Mouse (Mus musculus): ENCODE results near the gene Fbxl17.

Gene Fbxl17

GRCm38 (mm10) chr17:63499636-63500155 lies at the start of gene Fbxl17:
Fbxl17 (minus strand) TSS chr17:63500017.
- peak; percentile 31 to 61 for DNase-seq (ENCODE audit: low spot score in 2 of 2)

GRCm38 (mm10) chr17:63547465-63547864 lies 47.6 kb upstream of the Fbxl17 start:
- peak in 1 of 2 experiments; percentile 9 for DNase-seq (ENCODE audit: low spot score in 2 of 2)

- DNase-seq (ENCODE audit: low spot score in 2 of 2), result no peak
Observed at GRCm38 (mm10) chr17:63534576-63535265, 34.9 kb upstream of the Fbxl17 start.

GRCm38 (mm10) chr17:63533074-63533836 lies 33.4 kb upstream of the Fbxl17 start:
- no peak for DNase-seq (ENCODE audit: low spot score in 2 of 2)

GRCm38 (mm10) chr17:63529476-63529875 lies 29.7 kb upstream of the Fbxl17 start:
- DNase-seq (ENCODE audit: low spot score in 2 of 2), result no peak

- no peak for DNase-seq (ENCODE audit: low spot score in 2 of 2)
Observed at GRCm38 (mm10) chr17:63520691-63521090, 20.9 kb upstream of the Fbxl17 start.

GRCm38 (mm10) chr17:63510451-63510850 lies 10.6 kb upstream of the Fbxl17 start:
- no peak for DNase-seq (ENCODE audit: low spot score in 2 of 2)

GRCm38 (mm10) chr17:63501091-63501490 lies 1.3 kb upstream of the Fbxl17 start:
- DNase-seq (ENCODE audit: low spot score in 2 of 2), result no peak

GRCm38 (mm10) chr17:63500156-63500834 lies 478 bp upstream of the Fbxl17 start:
- DNase-seq (ENCODE audit: low spot score in 2 of 2), result peak; percentile 46 to 78

- DNase-seq (ENCODE audit: low spot score in 2 of 2), result peak; percentile 45 to 53
Observed at GRCm38 (mm10) chr17:63498717-63499635, 841 bp downstream of the Fbxl17 start.

GRCm38 (mm10) chr17:63498182-63498716 lies 1.6 kb downstream of the Fbxl17 start:
- no peak for DNase-seq (ENCODE audit: low spot score in 2 of 2)

- DNase-seq (ENCODE audit: low spot score in 2 of 2), result no peak
Observed at GRCm38 (mm10) chr17:63497206-63497731, 2.5 kb downstream of the Fbxl17 start.

GRCm38 (mm10) chr17:63496153-63496552 lies 3.7 kb downstream of the Fbxl17 start:
- no peak for DNase-seq (ENCODE audit: low spot score in 2 of 2)

GRCm38 (mm10) chr17:63493876-63494580 lies 5.8 kb downstream of the Fbxl17 start:
- DNase-seq (ENCODE audit: low spot score in 2 of 2), result no peak

- DNase-seq (ENCODE audit: low spot score in 2 of 2), result peak in 1 of 2 experiments; percentile 29
Observed at GRCm38 (mm10) chr17:63493274-63493673, 6.5 kb downstream of the Fbxl17 start.

- no peak for DNase-seq (ENCODE audit: low spot score in 2 of 2)
Observed at GRCm38 (mm10) chr17:63492665-63493273, 7.0 kb downstream of the Fbxl17 start.

- no peak for DNase-seq (ENCODE audit: low spot score in 2 of 2)
Observed at GRCm38 (mm10) chr17:63489525-63489924, 10.3 kb downstream of the Fbxl17 start.

GRCm38 (mm10) chr17:63467866-63468265 lies 32.0 kb downstream of the Fbxl17 start:
- peak; percentile 35 to 65 for DNase-seq (ENCODE audit: low spot score in 2 of 2)

GRCm38 (mm10) chr17:63465239-63465638 lies 34.6 kb downstream of the Fbxl17 start:
- DNase-seq (ENCODE audit: low spot score in 2 of 2), result peak in 1 of 2 experiments; percentile 44
